Mouse (Mus musculus) midbrain, embryonic 16.5 days (tissue): ENCODE measurements at regions not wholly inside any gene's neighbourhood (a gene's known extent, or its start where the extent isn't known, plus 50 kb on each side); places are given as distances from the start of the nearest gene placed in this dataset.
A peak's percentile ranks its signal among the peaks of the same experiment; 100 is the strongest.

Source experiments
- ATAC-seq: fragments of 200-750 bp; cut with Nextera tagmentation; 2 replicates; pipeline ENCODE4 v1.8.0; 2017; ENCODE audit warnings: moderate TSS enrichment
- H3K27ac ChIP-seq: fragments of 300-500 bp; sonication (generic); 2 replicates; pipeline ENCODE4 v1.5.1; 2014; ENCODE audit warnings: mild to moderate bottlenecking, low read length, mixed read lengths
- H3K27me3 ChIP-seq: fragments of 300-500 bp; sonication (generic); 2 replicates; pipeline ENCODE4 v1.6.1; 2014; ENCODE audit warnings: low read depth, low read length, mixed read lengths; ENCODE audit not compliant: control insufficient read depth, insufficient read depth
- H3K36me3 ChIP-seq: fragments of 300-500 bp; sonication (generic); 2 replicates; pipeline ENCODE4 v1.6.1; 2014; ENCODE audit warnings: mild to moderate bottlenecking, low read length, moderate library complexity, mixed read lengths; ENCODE audit not compliant: control insufficient read depth, insufficient read depth
- H3K4me1 ChIP-seq: fragments of 300-500 bp; sonication (generic); 2 replicates; pipeline ENCODE4 v1.6.1; 2014; ENCODE audit warnings: mild to moderate bottlenecking, low read length, mixed read lengths; ENCODE audit not compliant: control insufficient read depth, insufficient read depth
- H3K4me2 ChIP-seq: fragments of 300-500 bp; sonication (generic); 2 replicates; pipeline ENCODE4 v1.6.1; 2014; ENCODE audit warnings: mild to moderate bottlenecking, low read length, mixed read lengths
- H3K4me3 ChIP-seq: fragments of 300-500 bp; sonication (generic); 2 replicates; pipeline ENCODE4 v1.5.1; 2014; ENCODE audit warnings: low read depth, mild to moderate bottlenecking, low read length, moderate library complexity, mixed read lengths
- H3K9ac ChIP-seq: fragments of 300-500 bp; sonication (generic); 2 replicates; pipeline ENCODE4 v1.6.1; 2014; ENCODE audit warnings: low read depth, low read length, mixed read lengths
- H3K9me3 ChIP-seq: fragments of 300-500 bp; sonication (generic); replicated peaks from 2 replicates; pipeline ENCODE4 v1.6.1; 2014; ENCODE audit warnings: mild to moderate bottlenecking, low read length, mixed read lengths; ENCODE audit not compliant: control insufficient read depth, poor library complexity, severe bottlenecking
- WGBS: fragments of 180-500 bp; shearing (Covaris S2); extraction: QIAGEN DNeasy Blood & Tissue Kit; methylation state at CpG from one replicate; pipeline ENCODE4 v1.1.7; 2014; 5-methylcytosine and 5-hydroxymethylcytosine counted together

DNA sequence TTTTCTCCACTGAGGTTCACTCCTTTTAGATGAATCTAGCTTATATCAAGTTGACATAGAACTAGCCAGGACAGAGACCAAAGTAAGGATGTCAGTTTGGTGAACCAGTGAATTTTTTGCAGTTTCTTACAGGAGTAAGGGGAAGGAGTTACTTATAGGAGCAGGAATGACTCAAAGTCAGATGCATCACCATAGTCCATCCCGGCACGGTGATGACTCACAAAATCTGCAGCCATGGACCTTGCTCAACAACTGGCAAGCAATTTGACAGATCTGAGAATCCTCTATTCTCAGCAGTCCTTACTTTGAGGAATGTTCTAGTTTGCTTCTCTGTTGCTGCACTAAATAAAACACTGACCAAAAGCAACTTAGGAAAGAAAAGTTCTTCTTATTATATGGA lies 341.7 kb upstream of the Castor2 start:
- Histone ChIP-seq H3K4me3 (no peak overlapping the region), H3K4me2 (no peak overlapping the region), H3K4me1 (peaks cover 5% of the 10 kb centered on the region), H3K27ac (no peak overlapping the region), H3K27me3 (no peaks in the 10 kb centered on the region), H3K9me3 (no peaks in the 10 kb centered on the region), H3K36me3 (no peaks in the 10 kb centered on the region), H3K9ac (no peak overlapping the region)
- 98% methylated on average over 2 of the region's 2 CpGs for WGBS
- ATAC-seq, result no peak

DNA sequence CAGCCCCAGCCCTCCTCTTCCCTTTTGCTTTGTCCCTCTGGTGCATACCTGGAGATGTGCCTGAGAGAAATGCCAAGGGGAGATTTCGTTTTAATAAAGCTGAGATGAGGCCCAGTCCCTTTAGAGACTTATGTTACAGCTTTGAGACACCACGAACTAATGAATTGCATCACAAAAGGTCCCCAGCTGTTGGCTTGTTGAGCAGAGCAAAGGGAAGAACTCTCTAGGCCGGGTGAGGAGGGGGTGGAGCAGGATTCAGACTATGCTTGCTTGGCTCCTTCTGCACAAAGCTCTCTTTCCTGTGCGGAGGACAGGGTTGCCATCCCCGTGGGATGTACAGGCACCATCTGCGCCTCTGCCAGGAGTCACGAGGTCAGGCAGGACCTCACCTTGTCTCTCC lies 345.3 kb upstream of the Castor2 start:
- H3K27ac ChIP-seq, result no peak overlapping the region

DNA sequence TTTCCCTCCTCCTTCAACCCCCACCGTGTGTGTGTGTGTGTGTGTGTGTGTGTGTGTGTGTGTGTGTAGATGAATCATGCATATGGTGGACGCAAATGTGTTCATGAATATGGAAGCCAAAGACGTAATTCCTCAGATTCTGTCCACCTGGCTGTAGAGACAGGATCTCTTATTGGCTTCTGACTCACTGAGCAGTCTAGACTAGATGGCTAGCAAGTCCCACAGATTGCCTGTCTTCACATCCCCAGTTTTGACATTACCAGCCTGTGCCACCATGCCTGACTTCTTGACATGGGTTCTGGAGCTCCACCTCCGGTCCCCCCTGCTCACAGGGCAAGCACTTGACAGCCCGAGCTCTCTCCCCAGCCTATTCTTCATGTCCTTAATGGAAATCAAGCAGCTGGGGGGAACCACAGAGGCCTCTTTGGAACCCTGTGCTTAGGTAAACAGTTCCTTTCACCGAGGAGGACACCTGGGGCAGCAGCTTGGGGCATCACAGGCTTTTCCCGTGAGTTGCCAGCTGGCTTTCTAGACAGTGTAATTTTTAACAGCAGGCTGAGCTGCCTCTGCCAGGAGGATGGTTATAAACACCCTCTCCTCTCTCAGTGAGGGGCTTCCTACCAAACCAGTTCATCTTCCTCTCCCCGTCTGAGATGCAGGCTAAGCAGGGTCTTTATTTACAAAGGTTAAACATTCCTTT lies 345.9 kb upstream of the Castor2 start:
- no peak overlapping the region for H3K4me3 ChIP-seq
- WGBS, result 38% methylated on average over 8 of the region's 8 CpGs
- ATAC-seq, result no peak
- no peaks in the 10 kb centered on the region for H3K9me3 ChIP-seq
- peaks cover 7% of the 10 kb centered on the region for H3K4me1 ChIP-seq
- H3K4me2 ChIP-seq, result no peak overlapping the region
- H3K27me3 ChIP-seq, result no peaks in the 10 kb centered on the region
- no peak overlapping the region for H3K9ac ChIP-seq
- no peak overlapping the region for H3K27ac ChIP-seq
- H3K36me3 ChIP-seq, result no peaks in the 10 kb centered on the region

More for the DNA sequence above, 345.3 kb upstream of the Castor2 start:
- Histone ChIP-seq H3K4me3 (no peak overlapping the region), H3K27me3 (no peaks in the 10 kb centered on the region), H3K9me3 (no peaks in the 10 kb centered on the region), H3K36me3 (no peaks in the 10 kb centered on the region), H3K9ac (no peak overlapping the region), H3K4me2 (no peak overlapping the region), H3K4me1 (peaks cover 5% of the 10 kb centered on the region)
- WGBS, result 18% methylated on average over 7 of the region's 7 CpGs
- ATAC-seq, result no peak

DNA sequence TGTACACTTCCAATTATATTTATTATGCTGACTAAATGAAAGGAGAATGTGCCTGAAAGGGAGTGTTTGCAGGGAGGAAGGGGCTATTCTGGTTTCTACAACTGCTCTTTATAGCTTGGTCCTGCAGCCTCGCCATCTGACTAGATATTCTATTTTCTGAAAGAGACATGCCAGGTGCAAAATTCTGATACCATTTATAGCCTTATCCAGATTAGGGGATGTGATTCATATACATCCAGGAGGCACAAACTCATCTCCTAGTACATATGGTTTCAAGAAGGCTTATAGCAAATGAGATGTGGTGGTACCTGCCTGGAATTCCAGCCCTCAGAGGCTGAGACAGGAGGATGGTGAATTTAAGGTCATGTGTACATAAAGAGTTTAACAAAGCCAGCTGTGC lies 352.6 kb upstream of the Castor2 start:
- Histone ChIP-seq H3K9ac (no peak overlapping the region), H3K4me1 (peaks cover 2% of the 10 kb centered on the region; the same call in 1 of the 2 replicates), H3K36me3 (no peaks in the 10 kb centered on the region), H3K4me2 (no peak overlapping the region), H3K27ac (no peak overlapping the region), H3K4me3 (no peak overlapping the region), H3K27me3 (no peaks in the 10 kb centered on the region), H3K9me3 (no peaks in the 10 kb centered on the region; the same call in 1 of the 2 replicates)
- WGBS, result 66% methylated on average over 1 of the region's 1 CpGs
- no peak for ATAC-seq

DNA sequence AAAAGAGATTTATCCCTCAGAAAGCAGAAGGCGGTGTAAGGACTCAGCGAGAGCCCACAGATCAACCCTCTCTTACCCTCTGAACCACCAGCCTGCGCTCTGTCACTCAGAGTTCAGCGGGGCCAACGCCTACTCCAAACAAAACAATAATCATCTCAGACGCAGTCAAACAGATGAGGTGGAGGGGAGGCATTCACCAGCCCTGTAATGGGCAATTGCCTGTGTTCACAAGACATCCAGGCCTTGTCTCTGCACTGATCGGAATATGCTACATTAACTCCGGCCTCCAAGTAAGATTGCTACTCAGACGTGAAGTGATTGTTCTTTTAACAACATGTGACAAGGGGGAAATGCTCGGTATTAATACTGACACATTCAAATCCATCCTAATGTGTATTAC lies 353.1 kb upstream of the Castor2 start:
- Histone ChIP-seq H3K9me3 (no peaks in the 10 kb centered on the region; the same call in 1 of the 2 replicates), H3K4me2 (no peak overlapping the region), H3K27me3 (no peaks in the 10 kb centered on the region), H3K9ac (no peak overlapping the region), H3K36me3 (no peaks in the 10 kb centered on the region), H3K27ac (no peak overlapping the region), H3K4me1 (peaks cover 2% of the 10 kb centered on the region; the same call in 1 of the 2 replicates), H3K4me3 (no peak overlapping the region)
- WGBS, result 28% methylated on average over 10 of the region's 10 CpGs
- no peak for ATAC-seq

DNA sequence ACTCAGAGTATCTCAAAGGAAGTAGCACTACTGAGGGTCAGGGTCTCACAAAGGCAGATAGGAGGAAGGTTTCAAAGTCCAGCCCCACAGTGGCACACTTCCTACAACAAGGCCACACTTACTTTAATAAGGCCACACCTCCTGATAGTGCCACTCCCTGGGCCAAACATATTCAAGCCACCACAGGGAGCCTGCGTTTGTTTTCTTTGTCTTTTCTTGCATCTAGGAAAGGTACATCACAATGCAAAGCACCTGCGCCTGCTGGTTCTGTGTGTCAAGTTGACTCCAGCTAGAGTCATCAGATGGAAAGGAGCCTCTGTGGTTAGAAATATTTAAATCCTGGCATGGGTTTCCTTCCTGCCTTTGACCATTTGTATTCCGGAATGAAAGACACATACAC lies 355.4 kb upstream of the Castor2 start:
- H3K4me1 ChIP-seq, result peaks cover 2% of the 10 kb centered on the region; the same call in 1 of the 2 replicates
- H3K4me2 ChIP-seq, result no peak overlapping the region
- H3K4me3 ChIP-seq, result no peak overlapping the region
- H3K27me3 ChIP-seq, result no peaks in the 10 kb centered on the region
- H3K9ac ChIP-seq, result no peak overlapping the region
- H3K27ac ChIP-seq, result no peak overlapping the region
- no peaks in the 10 kb centered on the region for H3K36me3 ChIP-seq
- 89% methylated on average over 3 of the region's 3 CpGs for WGBS
- H3K9me3 ChIP-seq, result no peaks in the 10 kb centered on the region; the same call in 1 of the 2 replicates
- no peak for ATAC-seq

DNA sequence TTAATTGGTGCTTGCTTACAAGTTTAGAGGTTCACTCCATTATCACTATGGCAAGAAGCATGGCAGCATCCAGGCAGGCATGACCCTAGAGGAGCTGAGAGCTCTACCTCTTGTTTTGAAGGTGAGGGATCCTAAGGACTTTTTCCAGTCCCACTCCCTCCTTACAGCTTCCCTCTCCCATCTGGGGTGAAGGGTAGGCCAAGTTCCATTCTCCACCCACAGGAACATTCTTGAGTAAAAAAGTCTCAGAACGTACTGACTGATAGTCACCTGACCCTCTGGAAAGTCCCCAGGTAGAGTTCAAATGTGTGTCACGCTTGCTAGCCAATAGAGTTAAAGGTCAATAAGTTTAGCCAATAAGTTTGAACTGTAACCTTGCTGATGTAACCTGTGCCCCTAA lies 355.9 kb upstream of the Castor2 start:
- Histone ChIP-seq H3K9me3 (no peaks in the 10 kb centered on the region; the same call in 1 of the 2 replicates), H3K36me3 (no peaks in the 10 kb centered on the region), H3K9ac (no peak overlapping the region), H3K4me2 (no peak overlapping the region), H3K4me1 (no peaks in the 10 kb centered on the region), H3K4me3 (no peak overlapping the region), H3K27ac (no peak overlapping the region), H3K27me3 (no peaks in the 10 kb centered on the region)
- ATAC-seq, result no peak
- 87% methylated on average over 2 of the region's 2 CpGs for WGBS

DNA sequence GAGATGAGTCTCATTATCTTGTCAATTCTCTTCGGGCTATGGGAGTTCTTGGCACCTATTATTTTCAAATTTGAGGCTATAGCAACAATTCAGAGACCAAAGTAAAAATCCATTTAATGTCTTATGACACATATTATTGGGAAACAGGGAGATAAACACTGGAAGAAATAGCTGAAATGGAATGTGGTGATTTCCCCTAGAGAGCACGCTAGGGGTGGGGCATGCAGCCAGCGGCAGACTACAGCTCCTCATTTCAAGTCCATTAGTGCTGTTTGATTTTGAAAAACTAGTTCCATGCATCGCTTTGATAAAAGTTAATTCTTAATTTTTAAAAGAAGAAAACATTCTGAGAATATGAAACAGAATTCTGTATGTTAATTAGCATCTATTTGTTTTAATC lies 367.6 kb upstream of the Castor2 start:
- Histone ChIP-seq H3K9me3 (no peaks in the 10 kb centered on the region), H3K9ac (no peak overlapping the region), H3K4me2 (no peak overlapping the region), H3K4me1 (no peaks in the 10 kb centered on the region), H3K27ac (no peak overlapping the region), H3K4me3 (no peak overlapping the region), H3K27me3 (no peaks in the 10 kb centered on the region), H3K36me3 (no peaks in the 10 kb centered on the region)
- ATAC-seq, result no peak
- 85% methylated on average over 4 of the region's 4 CpGs for WGBS

DNA sequence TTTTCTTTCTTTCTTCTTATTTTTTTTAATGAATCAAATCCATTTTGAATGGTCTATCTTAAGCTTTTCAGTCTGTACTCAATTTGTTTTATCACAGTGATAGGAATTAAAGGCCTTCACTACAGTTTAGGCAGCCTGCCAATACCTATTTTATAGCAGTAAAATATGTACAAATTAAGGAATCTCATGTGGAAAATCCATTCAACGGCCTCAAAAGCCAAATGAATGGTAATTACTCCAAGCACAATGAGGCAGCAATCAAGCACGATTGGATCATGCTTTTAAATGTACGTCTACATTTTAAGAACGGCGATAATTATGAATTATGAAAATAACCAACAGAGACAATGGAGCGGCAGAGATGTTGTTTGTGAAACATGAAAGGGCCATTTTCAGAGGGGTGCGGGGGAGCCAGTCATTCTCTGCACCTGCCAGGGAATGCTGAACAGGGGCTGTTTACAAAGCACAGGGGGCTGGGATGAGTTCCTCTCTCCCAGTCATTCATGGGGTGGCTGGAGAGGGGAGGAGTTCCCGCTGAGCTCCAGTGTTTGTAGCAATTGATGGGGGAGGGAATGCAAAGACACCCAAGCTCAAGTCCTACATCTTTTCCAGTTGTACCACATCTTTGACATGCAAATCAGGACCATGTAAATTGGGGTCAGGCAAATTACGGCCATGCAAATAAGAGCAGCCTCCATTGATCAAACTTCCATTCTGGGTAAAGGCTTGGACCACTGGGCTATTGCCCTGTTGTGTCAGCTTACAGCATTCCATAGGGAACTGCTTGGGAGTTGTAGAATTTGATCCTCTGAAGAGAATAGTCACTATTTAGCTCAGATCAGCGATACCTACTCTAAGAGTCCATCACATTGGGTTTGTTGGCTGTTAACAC lies 381.1 kb upstream of the Castor2 start:
- WGBS, result 29% methylated on average over 10 of the region's 10 CpGs
- no peaks in the 10 kb centered on the region for H3K36me3 ChIP-seq
- no peak overlapping the region for H3K27ac ChIP-seq

More for the DNA sequence above, 381.1 kb upstream of the Castor2 start:
- no peaks in the 10 kb centered on the region for H3K27me3 ChIP-seq
- H3K4me2 ChIP-seq, result peak overlapping the region; percentile 22; the same call in 1 of the 2 replicates
- H3K9me3 ChIP-seq, result no peaks in the 10 kb centered on the region
- no peak for ATAC-seq
- H3K4me1 ChIP-seq, result peaks cover 5% of the 10 kb centered on the region
- no peak overlapping the region for H3K4me3 ChIP-seq
- H3K9ac ChIP-seq, result no peak overlapping the region
